Mouse (Mus musculus) hindbrain, embryonic 15.5 days (tissue): ENCODE measurements around the gene Zbtb32. TPM values are rescaled to one million over a fixed set of nuclear protein-coding genes. Genes with fewer than 3 reads are reported as not detected.

Source experiments
- ATAC-seq: fragments of 200-750 bp; cut with Nextera tagmentation; 2 replicates; pipeline ENCODE4 v1.8.0; 2017; ENCODE audit warnings: low read depth, moderate number of reproducible peaks, moderate TSS enrichment; ENCODE audit not compliant: low FRiP score
- H3K27ac ChIP-seq: fragments of 300-500 bp; sonication (generic); replicated peaks from 2 replicates; pipeline ENCODE4 v1.5.1; 2015; ENCODE audit warnings: mild to moderate bottlenecking, inconsistent platforms
- H3K27me3 ChIP-seq: fragments of 300-500 bp; sonication (generic); 2 replicates; pipeline ENCODE4 v1.6.1; 2015; ENCODE audit warnings: control low read depth, inconsistent platforms
- H3K36me3 ChIP-seq: fragments of 300-500 bp; sonication (generic); 2 replicates; pipeline ENCODE4 v1.6.1; 2015; ENCODE audit warnings: control low read depth, inconsistent platforms
- H3K4me1 ChIP-seq: fragments of 300-500 bp; sonication (generic); replicated peaks from 2 replicates; pipeline ENCODE4 v1.6.1; 2015; ENCODE audit warnings: control low read depth, inconsistent platforms
- H3K4me2 ChIP-seq: fragments of 300-500 bp; sonication (generic); 2 replicates; pipeline ENCODE4 v1.6.1; 2015; ENCODE audit warnings: moderate library complexity, mild to moderate bottlenecking, inconsistent platforms
- H3K4me3 ChIP-seq: fragments of 300-500 bp; sonication (generic); 2 replicates; pipeline ENCODE4 v1.5.1; 2015; ENCODE audit warnings: mild to moderate bottlenecking, inconsistent platforms
- H3K9ac ChIP-seq: fragments of 300-500 bp; sonication (generic); 2 replicates; pipeline ENCODE4 v1.6.1; 2015; ENCODE audit warnings: inconsistent platforms
- H3K9me3 ChIP-seq: fragments of 300-500 bp; sonication (generic); 2 replicates; pipeline ENCODE4 v1.6.1; 2016; ENCODE audit warnings: control low read depth, inconsistent platforms
- WGBS: fragments of 180-500 bp; shearing (Covaris S2); methylation state at CpG from one replicate; pipeline ENCODE4 v1.1.7; 2015; 5-methylcytosine and 5-hydroxymethylcytosine counted together
- polyA plus RNA-seq: library from polyadenylated mRNA; unstranded; fragments of >200 nt; fragmentation: Nextera tagmentation; extraction: Ambion mirVana; gene quantifications from 2 replicates; pipeline ENCODE4 v1.2.1, GENCODE M21; 2015

Gene Zbtb32
- polyA plus RNA-seq, 1 experiment from 2014 or later: 0.10 TPM

DNA sequence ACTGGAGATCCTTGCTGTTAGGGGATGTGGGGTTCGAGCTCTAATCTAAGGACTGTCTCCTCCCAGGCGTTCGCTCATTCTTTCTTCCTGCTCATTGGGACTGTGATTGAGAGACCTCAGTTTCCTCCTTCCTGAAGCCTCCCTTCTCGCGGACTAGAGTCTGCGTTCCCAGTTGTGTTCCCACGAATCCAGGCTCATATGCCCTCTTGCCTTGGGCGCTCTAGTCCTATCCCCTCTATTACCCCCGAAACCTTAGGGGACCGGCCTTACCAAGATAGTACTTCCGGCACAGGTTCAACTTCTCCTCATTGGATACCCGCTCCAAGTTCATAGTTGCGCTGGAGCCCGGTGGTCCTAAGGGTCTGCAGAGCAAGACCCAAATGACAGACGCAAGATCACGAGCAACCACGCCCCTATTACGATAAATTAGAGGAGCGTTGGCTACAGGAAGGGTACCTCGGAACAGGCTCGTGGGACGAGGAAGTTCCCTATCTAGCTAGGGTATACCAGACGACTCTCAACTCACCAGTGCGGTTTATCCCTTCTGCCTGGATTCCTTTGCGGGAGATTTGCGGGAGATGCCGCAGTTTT, 36.1 kb downstream of the Zbtb32 start:
- Histone ChIP-seq H3K27ac (peak overlapping the region; percentile 93), H3K9ac (peak overlapping the region; percentile 58), H3K4me1 (peaks cover 40% of the 10 kb centered on the region), H3K27me3 (no peaks in the 10 kb centered on the region), H3K36me3 (peaks cover 15% of the 10 kb centered on the region), H3K9me3 (no peaks in the 10 kb centered on the region), H3K4me2 (peak overlapping the region; percentile 87), H3K4me3 (peak overlapping the region; percentile 81)
- ATAC-seq: no peak
- 2% methylated on average over 27 of the region's 27 CpGs for WGBS

DNA sequence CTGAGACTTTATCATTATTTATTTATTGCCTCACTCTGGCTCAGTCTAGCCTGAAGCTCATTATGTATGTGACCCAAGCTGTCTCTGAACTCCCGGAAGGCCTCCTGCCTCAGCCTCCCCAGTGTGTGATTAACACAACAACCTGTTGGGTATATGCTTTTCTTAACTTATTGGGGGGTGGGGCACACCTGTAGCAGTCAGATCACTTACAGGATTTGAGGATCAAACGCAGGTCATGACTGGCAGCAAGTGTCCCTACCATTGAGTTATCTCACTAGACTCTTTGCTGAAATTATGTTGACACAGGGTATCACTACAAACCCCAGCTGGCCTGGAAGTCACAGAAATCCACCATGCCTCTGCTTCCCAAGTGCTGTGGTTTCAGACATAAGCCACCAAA, 38.4 kb downstream of the Zbtb32 start:
- ATAC-seq: no peak
- no peak overlapping the region for H3K9ac ChIP-seq
- no peaks in the 10 kb centered on the region for H3K9me3 ChIP-seq
- 0 out of 2 replicates have a peak overlapping the region, but pooled peaks have one; percentile 58 for H3K27ac ChIP-seq
- 70% methylated on average over 2 of the region's 2 CpGs for WGBS
- H3K27me3 ChIP-seq: no peaks in the 10 kb centered on the region
- H3K4me2 ChIP-seq: no peak overlapping the region
- peaks cover 26% of the 10 kb centered on the region for H3K36me3 ChIP-seq
- no peak overlapping the region for H3K4me3 ChIP-seq
- H3K4me1 ChIP-seq: peaks cover 42% of the 10 kb centered on the region

DNA sequence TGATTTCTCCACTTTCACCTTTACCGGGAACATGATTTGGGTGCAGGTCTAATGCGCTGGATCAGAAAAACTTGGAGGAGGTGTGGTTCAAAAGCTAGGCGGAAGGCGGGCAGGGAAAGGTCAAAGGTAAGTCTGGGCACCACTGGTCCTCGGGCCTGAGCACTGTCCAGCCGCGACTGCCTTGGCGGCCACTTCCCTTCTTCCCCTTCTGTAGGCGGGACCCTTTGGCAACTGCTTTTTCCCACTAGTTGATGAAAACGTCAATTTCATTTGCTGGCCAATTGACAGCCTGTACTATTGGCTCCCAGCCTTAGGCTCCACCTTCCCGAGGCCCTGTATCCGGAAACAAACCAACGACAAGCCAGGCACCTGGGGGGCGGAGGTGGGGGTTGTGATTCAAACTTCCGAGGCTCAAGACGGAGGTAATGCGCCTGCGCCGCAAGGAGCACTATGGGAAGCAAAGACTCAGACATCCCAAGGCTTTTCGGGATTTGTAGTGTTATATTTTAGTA, 39.2 kb downstream of the Zbtb32 start, which contains the start of gene Lin37:
TSS of gene Lin37 (minus strand) at position 396 of the 512 bp plus-strand sequence.
- Histone ChIP-seq H3K4me2 (peak within 1 kb of the TSS; percentile 98), H3K36me3 (peaks cover 27% of the 10 kb centered on the region), H3K9me3 (no peaks in the 10 kb centered on the region), H3K27ac (peak within 1 kb of the TSS; percentile 71), H3K27me3 (no peaks in the 10 kb centered on the region), H3K4me1 (peaks cover 42% of the 10 kb centered on the region), H3K4me3 (peak within 1 kb of the TSS; percentile 67), H3K9ac (peak within 1 kb of the TSS; percentile 76)
- WGBS: 0% methylated on average over 20 of the region's 20 CpGs
- peak; percentile 90 for ATAC-seq

- peaks cover 27% of the 10 kb centered on the region for H3K36me3 ChIP-seq
- peak overlapping the region; percentile 67 for H3K4me3 ChIP-seq
- H3K27ac ChIP-seq: peak overlapping the region; percentile 71
- ATAC-seq: 0 out of 2 replicates have a peak, but pooled peaks have one; percentile 1
- H3K4me1 ChIP-seq: peaks cover 36% of the 10 kb centered on the region
- H3K9me3 ChIP-seq: no peaks in the 10 kb centered on the region
- H3K4me2 ChIP-seq: peak overlapping the region; percentile 98
- H3K9ac ChIP-seq: peak overlapping the region; percentile 76
- WGBS: 19% methylated on average over 12 of the region's 12 CpGs
- no peaks in the 10 kb centered on the region for H3K27me3 ChIP-seq
Measured at GRCm38 (mm10) chr7:30558656-30559442, 39.9 kb downstream of the Zbtb32 start.

DNA sequence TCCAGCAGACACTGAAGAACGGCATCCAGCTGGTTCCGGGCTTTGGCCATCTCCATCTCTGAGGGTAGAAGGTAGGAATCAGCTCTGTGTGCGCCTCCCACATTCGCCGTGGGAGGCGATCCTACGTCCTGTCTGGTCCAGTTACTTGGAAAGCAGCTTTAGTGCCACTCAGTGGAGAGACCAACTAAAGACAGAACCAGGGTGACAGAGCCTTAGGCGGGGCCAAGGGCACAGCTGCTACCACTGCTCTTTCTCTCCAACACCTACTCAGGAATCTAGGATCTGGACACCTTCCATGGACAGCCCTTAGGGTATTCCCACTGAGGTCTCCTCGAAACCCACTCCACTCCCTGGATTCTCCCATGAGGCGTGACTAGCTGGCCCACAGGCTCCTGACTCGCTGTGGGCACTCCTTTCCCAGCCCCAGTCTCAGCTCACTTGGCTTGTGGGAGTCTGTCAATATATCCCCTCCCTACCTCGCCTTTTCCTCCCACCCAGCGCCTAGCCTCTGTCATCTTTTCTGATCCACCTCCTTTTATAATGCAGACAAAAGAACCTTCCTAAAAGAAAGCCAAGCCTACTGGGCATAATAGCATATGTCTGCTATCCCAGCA, 40.7 kb downstream of the Zbtb32 start:
- no peaks in the 10 kb centered on the region for H3K9me3 ChIP-seq
- H3K4me3 ChIP-seq: 0 out of 2 replicates have a peak overlapping the region, but pooled peaks have one; percentile 67
- no peak for ATAC-seq
- H3K27me3 ChIP-seq: no peaks in the 10 kb centered on the region
- WGBS: 90% methylated on average over 13 of the region's 13 CpGs
- no peak overlapping the region for H3K9ac ChIP-seq
- H3K4me1 ChIP-seq: peaks cover 41% of the 10 kb centered on the region
- H3K4me2 ChIP-seq: peak overlapping the region; percentile 98
- H3K36me3 ChIP-seq: peaks cover 27% of the 10 kb centered on the region
- no peak overlapping the region for H3K27ac ChIP-seq

DNA sequence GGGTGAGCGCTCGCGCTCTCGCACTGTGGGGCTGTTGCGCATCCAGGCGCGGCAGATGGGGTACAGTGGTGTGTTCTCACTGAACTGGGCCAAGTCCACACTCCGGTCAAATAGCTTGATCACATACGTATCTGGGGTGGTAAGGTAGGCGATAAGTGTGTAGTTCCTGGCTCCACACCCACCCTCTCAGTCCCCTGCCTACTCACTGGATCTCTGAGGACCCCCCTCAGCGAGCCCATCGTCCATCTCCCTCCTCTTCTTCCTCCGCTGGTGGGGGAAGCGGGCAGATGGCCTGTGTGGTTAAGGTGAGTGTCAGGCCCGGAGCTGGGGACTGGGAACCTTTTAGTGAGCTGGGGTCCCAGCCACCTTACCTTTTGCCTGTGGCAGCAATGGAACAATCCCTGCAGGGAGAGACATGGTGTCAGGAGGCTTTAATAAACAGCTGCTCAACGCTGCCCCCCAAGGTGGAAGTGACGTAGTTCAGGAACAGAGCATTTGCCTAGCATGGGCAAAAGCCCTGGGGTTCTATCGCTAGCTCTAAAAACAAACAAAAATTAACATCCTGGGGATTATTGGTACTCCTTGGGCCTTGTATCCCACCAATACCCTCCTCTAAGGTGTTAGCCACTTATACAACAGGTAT, 41.7 kb downstream of the Zbtb32 start:
- no peak overlapping the region for H3K27ac ChIP-seq
- no peak for ATAC-seq
- H3K4me2 ChIP-seq: no peak overlapping the region
- peaks cover 27% of the 10 kb centered on the region for H3K36me3 ChIP-seq
- no peak overlapping the region for H3K9ac ChIP-seq
- no peaks in the 10 kb centered on the region for H3K27me3 ChIP-seq
- peaks cover 42% of the 10 kb centered on the region for H3K4me1 ChIP-seq
- H3K4me3 ChIP-seq: no peak overlapping the region
- WGBS: 92% methylated on average over 18 of the region's 18 CpGs
- H3K9me3 ChIP-seq: no peaks in the 10 kb centered on the region

DNA sequence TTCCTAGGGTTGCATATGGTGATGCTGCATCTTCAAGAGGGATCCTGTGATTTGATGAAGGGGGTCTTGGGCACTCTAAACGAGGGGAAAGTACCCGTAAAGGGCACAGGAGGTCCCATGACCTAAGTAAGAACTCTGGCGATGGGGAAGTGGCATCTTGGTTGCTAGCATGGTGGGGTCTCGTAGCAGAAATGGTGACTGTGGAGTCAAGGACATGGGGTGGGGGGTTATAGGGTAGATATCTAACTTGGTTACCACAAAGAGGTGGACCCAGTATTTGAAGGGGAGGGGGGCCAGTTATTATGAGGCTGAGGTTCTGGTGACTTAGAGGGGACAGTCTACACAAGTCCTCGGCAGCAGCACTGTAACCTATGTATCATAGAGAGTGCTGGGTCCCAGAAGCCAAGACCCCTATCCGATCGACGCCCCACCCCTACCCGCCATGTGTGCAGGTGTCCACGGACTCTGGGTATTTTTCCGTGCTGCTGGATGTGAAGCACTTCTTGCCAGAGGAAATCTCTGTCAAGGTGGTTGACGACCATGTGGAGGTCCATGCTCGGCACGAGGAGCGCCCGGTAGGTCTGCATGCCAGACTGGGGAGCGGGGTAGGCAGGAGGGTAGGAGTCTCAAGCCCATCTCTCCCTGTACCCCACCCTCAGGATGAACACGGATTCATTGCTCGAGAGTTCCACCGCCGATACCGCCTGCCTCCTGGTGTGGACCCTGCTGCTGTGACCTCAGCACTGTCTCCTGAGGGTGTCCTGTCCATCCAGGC, 44.7 kb downstream of the Zbtb32 start:
- no peaks in the 10 kb centered on the region for H3K27me3 ChIP-seq
- H3K9ac ChIP-seq: peak overlapping the region; percentile 52; the same call in 1 of the 2 replicates
- no peak for ATAC-seq
- H3K4me3 ChIP-seq: no peak overlapping the region
- peak overlapping the region; percentile 88 for H3K4me2 ChIP-seq
- 83% methylated on average over 22 of the region's 22 CpGs for WGBS
- no peak overlapping the region for H3K27ac ChIP-seq
- peaks cover 30% of the 10 kb centered on the region for H3K4me1 ChIP-seq
- no peaks in the 10 kb centered on the region for H3K9me3 ChIP-seq
- peaks cover 27% of the 10 kb centered on the region for H3K36me3 ChIP-seq

GRCm38 (mm10) chr7:30553021-30553589, 45.6 kb downstream of the Zbtb32 start:
- Histone ChIP-seq H3K4me2 (peak overlapping the region; percentile 88), H3K9ac (peak overlapping the region; percentile 52), H3K27me3 (no peaks in the 10 kb centered on the region), H3K9me3 (no peaks in the 10 kb centered on the region), H3K4me1 (peaks cover 21% of the 10 kb centered on the region), H3K27ac (peak overlapping the region; percentile 97), H3K36me3 (peaks cover 31% of the 10 kb centered on the region), H3K4me3 (peak overlapping the region; percentile 78)
- WGBS: 5% methylated on average over 23 of the region's 23 CpGs
- ATAC-seq: no peak

DNA sequence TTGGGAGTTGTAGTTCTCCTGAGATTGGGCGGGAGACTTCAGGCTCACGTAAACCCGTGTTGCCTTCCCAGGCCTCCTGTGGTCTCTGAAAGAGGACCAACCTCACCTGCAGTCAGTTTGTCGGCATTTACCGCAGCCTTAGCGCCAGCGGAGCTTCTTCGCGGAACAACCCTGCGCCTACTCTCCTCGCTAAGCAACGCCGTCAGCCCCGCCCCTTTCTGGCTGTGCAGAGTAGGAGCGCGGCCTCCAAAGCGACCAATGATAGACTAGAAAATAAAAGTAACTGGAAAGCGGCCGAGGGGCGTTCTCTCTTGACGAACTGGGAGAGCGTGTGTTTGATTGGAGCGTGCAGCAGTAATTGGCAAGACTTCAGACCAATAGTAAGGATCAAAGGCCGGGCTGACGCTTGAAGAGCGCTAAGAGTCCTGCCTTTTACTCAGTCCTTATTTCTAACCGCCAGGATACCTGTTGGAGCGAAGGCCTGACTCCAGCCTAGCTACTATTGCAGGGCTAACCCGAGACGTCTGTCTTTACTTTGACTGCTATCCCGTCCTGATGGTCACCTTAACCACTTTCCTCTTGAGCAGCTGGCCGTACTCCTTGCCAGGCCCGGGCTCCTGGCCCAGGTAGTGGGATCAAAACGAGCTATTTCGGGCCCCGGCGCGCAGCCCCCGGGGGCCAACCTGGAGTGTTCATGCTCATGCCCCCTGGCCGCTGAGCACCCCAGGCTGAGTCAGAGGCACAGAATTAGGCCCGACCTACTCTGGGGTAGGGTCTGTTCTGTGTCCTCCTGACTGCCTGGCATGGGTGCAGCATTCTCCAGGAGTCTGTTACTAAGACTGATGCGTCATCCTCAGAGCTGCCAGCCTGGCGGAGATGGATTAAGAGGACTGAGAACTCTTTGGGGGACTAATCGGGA, 46.3 kb downstream of the Zbtb32 start, which contains the start of the genes Hspb6 and Proser3:
TSS of gene Hspb6 (plus strand) at position 77 of the 919 bp plus-strand sequence.
TSS of gene Proser3 (minus strand) at position 198 of the 919 bp plus-strand sequence.
- H3K4me3 ChIP-seq: peak within 1 kb of the TSS; percentile 78
- under 1% methylated on average over 44 of the region's 44 CpGs for WGBS
- peak; percentile 95 for ATAC-seq
- H3K27me3 ChIP-seq: no peaks in the 10 kb centered on the region
- H3K4me2 ChIP-seq: peak within 1 kb of the TSS; percentile 88
- peak within 1 kb of the TSS; percentile 58 for H3K9ac ChIP-seq
- peaks cover 30% of the 10 kb centered on the region for H3K36me3 ChIP-seq
- H3K27ac ChIP-seq: peak within 1 kb of the TSS; percentile 97
- H3K4me1 ChIP-seq: peaks cover 15% of the 10 kb centered on the region
- H3K9me3 ChIP-seq: no peaks in the 10 kb centered on the region
